Mouse (Mus musculus) heart, postnatal 0 days (tissue): ENCODE data around the gene Itprip. TPM values are rescaled to one million over a fixed set of nuclear protein-coding genes. Genes with fewer than 3 reads are reported as not detected.

Source experiments
- ATAC-seq: fragments of 200-750 bp; cut with Nextera tagmentation; 2 replicates; pipeline ENCODE4 v1.8.0; 2017; ENCODE audit warnings: low read depth, moderate number of reproducible peaks, moderate library complexity; ENCODE audit not compliant: insufficient read depth
- DNase-seq: peaks from one replicate; pipeline ENCODE4 v3.0.0-alpha.2; 2016; ENCODE audit warnings: low spot score
- H3K27ac ChIP-seq: fragments of 300-500 bp; sonication (generic); 2 replicates; pipeline ENCODE4 v1.5.1; 2014; ENCODE audit warnings: low read depth, mild to moderate bottlenecking
- H3K27me3 ChIP-seq: fragments of 300-500 bp; sonication (generic); 2 replicates; pipeline ENCODE4 v1.6.1; 2014; ENCODE audit warnings: low read length, mixed read lengths; ENCODE audit not compliant: control insufficient read depth, insufficient read depth
- H3K36me3 ChIP-seq: fragments of 300-500 bp; sonication (generic); replicated peaks from 2 replicates; pipeline ENCODE4 v1.6.1; 2014; ENCODE audit warnings: low read length, mixed read lengths; ENCODE audit not compliant: control insufficient read depth, insufficient read depth
- H3K4me1 ChIP-seq: fragments of 300-500 bp; sonication (generic); 2 replicates; pipeline ENCODE4 v1.6.1; 2014; ENCODE audit warnings: antibody characterized with exemption; ENCODE audit not compliant: control insufficient read depth, insufficient read depth
- H3K4me2 ChIP-seq: fragments of 300-500 bp; sonication (generic); 2 replicates; pipeline ENCODE4 v1.6.1; 2014; ENCODE audit warnings: low read depth, mild to moderate bottlenecking, low read length, moderate library complexity
- H3K4me3 ChIP-seq: fragments of 300-500 bp; sonication (generic); 2 replicates; pipeline ENCODE4 v1.5.1; 2014; ENCODE audit warnings: low read depth, low read length
- H3K9ac ChIP-seq: fragments of 300-500 bp; sonication (generic); replicated peaks from 2 replicates; pipeline ENCODE4 v1.6.1; 2014; ENCODE audit warnings: low read depth, low read length, mixed read lengths
- H3K9me3 ChIP-seq: fragments of 300-500 bp; sonication (generic); replicated peaks from 2 replicates; pipeline ENCODE4 v1.6.1; 2016; ENCODE audit warnings: low read length; ENCODE audit not compliant: control insufficient read depth
- CTCF ChIP-seq: IDR thresholded peaks from 2 replicates; pipeline ENCODE4 v1.5.1; 2016; ENCODE audit warnings: antibody characterized with exemption, control low read depth, low read depth
- EP300 ChIP-seq: IDR thresholded peaks from 2 replicates; pipeline ENCODE4 v1.6.1; 2016; ENCODE audit warnings: antibody characterized with exemption, low read depth
- WGBS: fragments of 180-500 bp; shearing (Covaris S2); extraction: QIAGEN DNeasy Blood & Tissue Kit; methylation state at CpG from one replicate; pipeline ENCODE4 v1.1.7; 2014; 5-methylcytosine and 5-hydroxymethylcytosine counted together
- polyA plus RNA-seq: library from polyadenylated mRNA; unstranded; fragments of >200 nt; fragmentation: Nextera tagmentation; extraction: Ambion mirVana; gene quantifications from 2 replicates; pipeline ENCODE4 v1.2.1, GENCODE M21; 2015
- total RNA-seq: library from RNA; depleted of rRNA; stranded (reverse); fragments of >200 nt; gene quantifications from 2 replicates; pipeline ENCODE4 v1.2.3, GENCODE M21; 2014; ENCODE audit warnings: low replicate concordance

Gene Itprip
- total and polyA plus RNA-seq, 2 experiments from 2014 or later, result 9.5 to 27.2 TPM

- ATAC-seq (no peak), DNase-seq (no peak)
- no peak overlapping the region for H3K9ac ChIP-seq
- H3K4me2 ChIP-seq, result no peak overlapping the region
- H3K27ac ChIP-seq, result no peak overlapping the region
- 76% methylated on average over 6 of the region's 6 CpGs for WGBS
- H3K4me3 ChIP-seq, result no peak overlapping the region
- TF ChIP-seq CTCF, result no peak
- peaks cover 6% of the 10 kb centered on the region; the same call in 1 of the 2 replicates for H3K4me1 ChIP-seq
- H3K9me3 ChIP-seq, result no peaks in the 10 kb centered on the region
- H3K27me3 ChIP-seq, result peaks cover 9% of the 10 kb centered on the region
- no peaks in the 10 kb centered on the region for H3K36me3 ChIP-seq
Measured at GRCm38 (mm10) chr19:47939361-47939760, 20.3 kb upstream of the Itprip start.

- Histone ChIP-seq H3K4me2 (peak within 1 kb of the TSS; percentile 66), H3K4me3 (peak within 1 kb of the TSS; percentile 42), H3K36me3 (no peaks in the 10 kb centered on the region), H3K9me3 (no peaks in the 10 kb centered on the region), H3K4me1 (peaks cover 6% of the 10 kb centered on the region; the same call in 1 of the 2 replicates), H3K27ac (no peak within 1 kb of the TSS), H3K27me3 (peaks cover 9% of the 10 kb centered on the region), H3K9ac (no peak within 1 kb of the TSS)
- ATAC-seq (peak; percentile 64), DNase-seq (peak; percentile 38)
- TF ChIP-seq CTCF (0 out of 2 replicates have a peak, but pooled peaks have one; percentile 5), EP300 (no peak)
- WGBS, result 8% methylated on average over 41 of the region's 41 CpGs
Measured at GRCm38 (mm10) chr19:47937443-47938406, 18.6 kb upstream of the Itprip start, which contains the start of gene Cfap58. Cfap58 (plus strand) TSS chr19:47937675.

- peaks cover 6% of the 10 kb centered on the region; the same call in 1 of the 2 replicates for H3K4me1 ChIP-seq
- no peak for ATAC-seq
- 65% methylated on average over 9 of the region's 9 CpGs for WGBS
- DNase-seq, result no peak
- TF ChIP-seq CTCF, result no peak
- no peak for TF ChIP-seq EP300
- H3K27ac ChIP-seq, result no peak overlapping the region
- H3K36me3 ChIP-seq, result no peaks in the 10 kb centered on the region
- H3K27me3 ChIP-seq, result peaks cover 9% of the 10 kb centered on the region
- H3K9ac ChIP-seq, result no peak overlapping the region
- no peaks in the 10 kb centered on the region for H3K9me3 ChIP-seq
- peak overlapping the region; percentile 66 for H3K4me2 ChIP-seq
- H3K4me3 ChIP-seq, result 0 out of 2 replicates have a peak overlapping the region, but pooled peaks have one; percentile 42
Measured at GRCm38 (mm10) chr19:47936938-47937337, 17.8 kb upstream of the Itprip start.

GRCm38 (mm10) chr19:47936490-47936889 is 17.4 kb upstream of the Itprip start:
- Histone ChIP-seq H3K9me3 (no peaks in the 10 kb centered on the region), H3K36me3 (no peaks in the 10 kb centered on the region), H3K4me2 (no peak overlapping the region), H3K4me1 (peaks cover 6% of the 10 kb centered on the region; the same call in 1 of the 2 replicates), H3K27me3 (peaks cover 9% of the 10 kb centered on the region), H3K4me3 (no peak overlapping the region), H3K27ac (no peak overlapping the region), H3K9ac (no peak overlapping the region)
- WGBS, result 85% methylated on average over 11 of the region's 11 CpGs
- no peak for ATAC-seq
- TF ChIP-seq EP300 (no peak), CTCF (no peak)
- DNase-seq, result no peak

GRCm38 (mm10) chr19:47935530-47935929 is 16.4 kb upstream of the Itprip start:
- TF ChIP-seq EP300 (no peak), CTCF (no peak)
- H3K9ac ChIP-seq, result no peak overlapping the region
- H3K4me3 ChIP-seq, result no peak overlapping the region
- peaks cover 6% of the 10 kb centered on the region; the same call in 1 of the 2 replicates for H3K4me1 ChIP-seq
- DNase-seq, result no peak
- H3K9me3 ChIP-seq, result no peaks in the 10 kb centered on the region
- no peak overlapping the region for H3K4me2 ChIP-seq
- 77% methylated on average over 6 of the region's 6 CpGs for WGBS
- H3K36me3 ChIP-seq, result no peaks in the 10 kb centered on the region
- no peak for ATAC-seq
- no peak overlapping the region for H3K27ac ChIP-seq
- H3K27me3 ChIP-seq, result peaks cover 9% of the 10 kb centered on the region
